Mouse (Mus musculus) thymus, postnatal 25 days (tissue): ENCODE results near the gene Tbc1d30.
"Not testable (repeated sequence)": the region's sequence is repeated elsewhere in the genome, so short reads cannot be mapped to it uniquely, and the experiment has no call there.

Experiments
- DNase-seq: peaks from one replicate; pipeline ENCODE4 v3.0.0; 2022

Gene Tbc1d30

GRCm38 (mm10) chr10:121364801-121365564 is 13.9 kb upstream of the Tbc1d30 start, which contains the start of gene Gns:
Gene Gns, plus strand, starts transcription at chr10:121365090.
- peak; percentile 78 for DNase-seq

- DNase-seq: no peak
Observed at GRCm38 (mm10) chr10:121364306-121364705, 13.2 kb upstream of the Tbc1d30 start.

- DNase-seq: no peak
Observed at GRCm38 (mm10) chr10:121363201-121363600, 12.1 kb upstream of the Tbc1d30 start.

GRCm38 (mm10) chr10:121360358-121360757 is 9.3 kb upstream of the Tbc1d30 start:
- DNase-seq: no peak

GRCm38 (mm10) chr10:121351692-121352290 is 713 bp upstream of the Tbc1d30 start:
- DNase-seq: no peak

- peak; percentile 19 for DNase-seq
Observed at GRCm38 (mm10) chr10:121350357-121351065, 567 bp downstream of the Tbc1d30 start.

- DNase-seq: no peak
Observed at GRCm38 (mm10) chr10:121349244-121349643, 1.8 kb downstream of the Tbc1d30 start.

- DNase-seq: no peak
Observed at GRCm38 (mm10) chr10:121343867-121344266, 7.2 kb downstream of the Tbc1d30 start.

GRCm38 (mm10) chr10:121342260-121342659 is 8.8 kb downstream of the Tbc1d30 start:
- no peak for DNase-seq

- DNase-seq: no peak
Observed at GRCm38 (mm10) chr10:121340754-121341593, 10.1 kb downstream of the Tbc1d30 start.

- DNase-seq: not testable (repeated sequence)
Observed at GRCm38 (mm10) chr10:121336536-121336935, 14.5 kb downstream of the Tbc1d30 start.

- peak; percentile 73 for DNase-seq
Observed at GRCm38 (mm10) chr10:121334576-121334975, 16.5 kb downstream of the Tbc1d30 start.

GRCm38 (mm10) chr10:121330940-121331339 is 20.1 kb downstream of the Tbc1d30 start:
- DNase-seq: peak; percentile 74

- DNase-seq: no peak
Observed at GRCm38 (mm10) chr10:121329586-121329985, 21.5 kb downstream of the Tbc1d30 start.

GRCm38 (mm10) chr10:121326167-121326566 is 24.9 kb downstream of the Tbc1d30 start:
- DNase-seq: no peak

GRCm38 (mm10) chr10:121323493-121323892 is 27.6 kb downstream of the Tbc1d30 start:
- DNase-seq: no peak

- no peak for DNase-seq
Observed at GRCm38 (mm10) chr10:121318397-121318950, 32.6 kb downstream of the Tbc1d30 start.

- no peak for DNase-seq
Observed at GRCm38 (mm10) chr10:121316361-121316760, 34.7 kb downstream of the Tbc1d30 start.

- DNase-seq: no peak
Observed at GRCm38 (mm10) chr10:121315321-121316283, 35.5 kb downstream of the Tbc1d30 start.

GRCm38 (mm10) chr10:121314186-121314585 is 36.9 kb downstream of the Tbc1d30 start:
- no peak for DNase-seq

GRCm38 (mm10) chr10:121313049-121313448 is 38.0 kb downstream of the Tbc1d30 start:
- no peak for DNase-seq
